Mouse (Mus musculus) midbrain, embryonic 12.5 days (tissue): ENCODE results near the gene Cdk18. TPM values are rescaled to one million over a fixed set of nuclear protein-coding genes. Genes with fewer than 3 reads are reported as not detected.

Experiments
- ATAC-seq: fragments of 200-750 bp; cut with Nextera tagmentation; 2 replicates; pipeline ENCODE4 v1.8.0; 2017; ENCODE audit warnings: low read depth, moderate TSS enrichment, moderate library complexity; ENCODE audit not compliant: low FRiP score
- H3K27ac ChIP-seq: fragments of 300-500 bp; sonication (generic); replicated peaks from 2 replicates; pipeline ENCODE4 v1.5.1; 2016; ENCODE audit warnings: mild to moderate bottlenecking
- H3K27me3 ChIP-seq: fragments of 300-500 bp; sonication (generic); 2 replicates; pipeline ENCODE4 v1.6.1; 2016; ENCODE audit warnings: mild to moderate bottlenecking
- H3K36me3 ChIP-seq: fragments of 300-500 bp; sonication (generic); 2 replicates; pipeline ENCODE4 v1.6.1; 2016
- H3K4me1 ChIP-seq: fragments of 300-500 bp; sonication (generic); 2 replicates; pipeline ENCODE4 v1.6.1; 2016
- H3K4me2 ChIP-seq: fragments of 300-500 bp; sonication (generic); replicated peaks from 2 replicates; pipeline ENCODE4 v1.6.1; 2016; ENCODE audit warnings: mild to moderate bottlenecking, moderate library complexity
- H3K4me3 ChIP-seq: fragments of 300-500 bp; sonication (generic); 2 replicates; pipeline ENCODE4 v1.5.1; 2016; ENCODE audit warnings: mild to moderate bottlenecking
- H3K9ac ChIP-seq: fragments of 300-500 bp; sonication (generic); replicated peaks from 2 replicates; pipeline ENCODE4 v1.6.1; 2016; ENCODE audit warnings: mild to moderate bottlenecking, moderate library complexity
- H3K9me3 ChIP-seq: fragments of 300-500 bp; sonication (generic); 2 replicates; pipeline ENCODE4 v1.6.1; 2016; ENCODE audit warnings: mild to moderate bottlenecking
- WGBS: fragments of 180-500 bp; shearing (Covaris S2); methylation state at CpG from one replicate; pipeline ENCODE4 v1.1.7; 2016; 5-methylcytosine and 5-hydroxymethylcytosine counted together
- polyA plus RNA-seq: library from polyadenylated mRNA; unstranded; fragments of >200 nt; fragmentation: Nextera tagmentation; extraction: Ambion mirVana; gene quantifications from 2 replicates; pipeline ENCODE4 v1.2.1, GENCODE M21; 2016

Cdk18 gene
- polyA plus RNA-seq, 1 experiment from 2014 or later: 1.6 TPM

DNA sequence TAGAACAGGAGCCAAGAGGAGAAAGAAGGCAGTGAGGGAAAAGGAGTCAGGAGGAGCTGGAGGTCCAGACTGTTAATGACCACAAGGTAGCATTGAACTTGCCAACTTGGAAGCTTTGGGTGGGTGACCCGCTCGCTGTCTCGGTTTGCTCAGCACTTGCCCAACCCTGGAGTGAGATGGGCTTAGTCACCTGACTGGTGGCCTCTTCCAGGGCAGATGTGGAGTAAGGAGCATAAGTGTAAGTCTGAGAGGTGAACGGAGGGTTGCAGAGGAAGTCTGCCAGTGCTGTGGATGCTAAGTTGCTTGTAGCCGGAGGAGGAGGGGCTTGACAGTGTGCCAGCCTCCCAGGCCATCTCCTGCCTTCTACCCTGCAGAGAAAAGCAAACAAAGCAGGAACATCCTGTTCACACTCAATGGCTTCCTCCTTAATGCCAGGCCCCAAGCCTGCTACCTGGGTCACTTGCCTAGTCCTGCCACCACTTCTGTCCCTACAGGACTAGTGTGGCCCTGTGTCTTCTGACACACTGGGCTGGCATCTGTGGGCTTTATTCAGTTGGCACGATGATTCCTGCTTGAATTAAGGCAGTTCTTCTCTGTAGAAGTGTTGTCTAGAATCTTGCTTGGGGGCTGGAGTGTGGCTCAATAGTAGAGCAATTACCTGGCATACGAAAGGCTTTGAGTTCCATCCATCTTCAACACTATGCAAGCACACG is 6.6 kb upstream of the Cdk18 start:
- no peak for ATAC-seq
- H3K9ac ChIP-seq: no peak overlapping the region
- no peaks in the 10 kb centered on the region for H3K36me3 ChIP-seq
- H3K27ac ChIP-seq: no peak overlapping the region
- H3K9me3 ChIP-seq: no peaks in the 10 kb centered on the region
- H3K4me2 ChIP-seq: no peak overlapping the region
- H3K4me1 ChIP-seq: peaks cover 14% of the 10 kb centered on the region
- peaks cover 23% of the 10 kb centered on the region for H3K27me3 ChIP-seq
- H3K4me3 ChIP-seq: no peak overlapping the region
- WGBS: 93% methylated on average over 8 of the region's 8 CpGs

DNA sequence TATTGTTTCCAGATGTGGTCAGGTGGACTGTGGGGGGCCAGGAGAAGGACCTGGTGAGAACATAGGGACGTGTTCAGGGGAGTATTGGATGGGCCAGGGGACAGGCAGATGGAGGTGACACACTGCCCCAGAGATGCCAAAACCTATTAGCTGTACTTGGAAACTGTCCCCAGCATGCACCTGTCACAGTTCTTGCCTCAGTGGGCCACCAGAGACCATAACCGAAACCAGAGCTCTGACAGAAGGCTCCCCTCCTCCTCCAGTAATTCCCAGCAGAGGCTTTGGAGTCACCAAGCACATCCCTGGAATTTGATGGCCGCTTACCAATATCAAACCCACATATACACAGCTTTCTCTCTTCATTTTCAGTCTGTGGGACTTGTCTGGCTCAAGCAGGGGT is 5.4 kb upstream of the Cdk18 start:
- Histone ChIP-seq H3K36me3 (no peaks in the 10 kb centered on the region), H3K27me3 (peaks cover 31% of the 10 kb centered on the region), H3K4me2 (no peak overlapping the region), H3K4me3 (no peak overlapping the region), H3K9me3 (no peaks in the 10 kb centered on the region), H3K27ac (0 out of 2 replicates have a peak overlapping the region, but pooled peaks have one; percentile 2), H3K4me1 (peaks cover 14% of the 10 kb centered on the region), H3K9ac (no peak overlapping the region)
- WGBS: 74% methylated on average over 3 of the region's 3 CpGs
- peak; percentile 19; the same call in 1 of the 2 replicates for ATAC-seq

DNA sequence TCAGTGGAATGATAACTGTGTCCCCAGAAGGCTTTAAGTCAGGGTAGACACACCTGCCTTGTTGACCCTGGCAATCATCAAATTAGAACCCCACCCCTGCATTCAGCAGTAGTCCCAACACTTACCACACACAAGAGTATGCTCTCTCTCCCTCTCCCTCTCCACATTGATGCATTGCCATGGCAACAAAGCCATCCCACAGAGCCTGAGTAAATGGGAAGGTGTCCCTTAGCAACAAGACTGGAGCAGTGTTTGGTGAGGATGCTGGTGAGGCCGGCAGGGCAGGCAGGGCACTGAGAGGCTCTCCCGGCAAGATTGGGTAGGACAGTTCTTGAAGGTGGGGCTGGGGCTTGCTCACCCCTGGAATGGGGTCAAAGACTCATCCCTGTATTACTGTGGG is 4.7 kb upstream of the Cdk18 start:
- Histone ChIP-seq H3K9ac (no peak overlapping the region), H3K27ac (0 out of 2 replicates have a peak overlapping the region, but pooled peaks have one; percentile 3), H3K27me3 (peaks cover 37% of the 10 kb centered on the region), H3K4me1 (peaks cover 19% of the 10 kb centered on the region), H3K4me3 (no peak overlapping the region), H3K36me3 (no peaks in the 10 kb centered on the region), H3K4me2 (no peak overlapping the region), H3K9me3 (no peaks in the 10 kb centered on the region)
- peak; percentile 75 for ATAC-seq
- 15% methylated on average over 2 of the region's 2 CpGs for WGBS

DNA sequence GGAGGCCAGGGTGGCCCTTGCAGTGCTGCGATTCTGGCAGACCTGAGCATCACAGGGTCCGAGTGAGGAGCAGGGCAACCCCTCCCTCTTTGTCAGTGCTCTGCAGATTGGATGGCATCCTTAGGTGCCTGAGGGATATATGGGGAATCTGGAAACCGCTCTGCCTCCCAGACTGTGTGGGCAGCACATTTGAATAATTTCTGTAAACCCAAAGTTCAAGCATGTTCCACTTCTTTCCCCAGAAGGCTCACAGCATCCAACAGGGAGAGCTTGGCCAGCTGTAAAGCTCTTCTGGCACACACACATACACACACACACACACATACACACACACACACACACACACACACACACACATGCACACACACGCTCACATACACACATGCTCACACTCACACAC is 4.2 kb upstream of the Cdk18 start:
- no peaks in the 10 kb centered on the region for H3K36me3 ChIP-seq
- H3K4me3 ChIP-seq: no peak overlapping the region
- H3K9me3 ChIP-seq: no peaks in the 10 kb centered on the region
- H3K4me2 ChIP-seq: no peak overlapping the region
- no peak overlapping the region for H3K9ac ChIP-seq
- WGBS: 62% methylated on average over 4 of the region's 4 CpGs
- peaks cover 42% of the 10 kb centered on the region for H3K27me3 ChIP-seq
- peaks cover 24% of the 10 kb centered on the region for H3K4me1 ChIP-seq
- no peak for ATAC-seq
- H3K27ac ChIP-seq: peak overlapping the region; percentile 3; the same call in 1 of the 2 replicates

DNA sequence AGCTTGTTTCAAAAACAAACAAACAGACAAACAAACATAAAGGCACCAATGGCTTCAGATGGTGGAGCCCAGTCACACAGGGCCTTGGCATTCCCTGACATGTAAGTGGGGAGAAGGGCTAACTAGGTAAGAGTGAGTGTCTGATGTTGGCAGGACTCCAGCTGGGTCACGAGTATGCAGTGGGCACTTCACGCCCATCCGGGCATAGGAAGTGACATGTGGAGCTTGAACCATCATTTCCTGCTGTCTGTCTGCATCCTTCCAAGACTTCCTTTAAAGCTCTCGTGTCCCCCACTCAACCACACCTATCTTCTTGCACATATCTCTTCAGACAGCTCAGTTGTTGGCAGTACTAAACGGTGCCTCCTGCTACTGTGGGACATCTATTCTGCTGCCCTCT is 3.6 kb upstream of the Cdk18 start:
- peaks cover 24% of the 10 kb centered on the region for H3K4me1 ChIP-seq
- H3K36me3 ChIP-seq: no peaks in the 10 kb centered on the region
- no peak overlapping the region for H3K9ac ChIP-seq
- H3K27me3 ChIP-seq: peaks cover 49% of the 10 kb centered on the region
- H3K9me3 ChIP-seq: no peaks in the 10 kb centered on the region
- WGBS: 90% methylated on average over 5 of the region's 5 CpGs
- H3K4me2 ChIP-seq: no peak overlapping the region
- ATAC-seq: no peak
- no peak overlapping the region for H3K27ac ChIP-seq
- H3K4me3 ChIP-seq: no peak overlapping the region

DNA sequence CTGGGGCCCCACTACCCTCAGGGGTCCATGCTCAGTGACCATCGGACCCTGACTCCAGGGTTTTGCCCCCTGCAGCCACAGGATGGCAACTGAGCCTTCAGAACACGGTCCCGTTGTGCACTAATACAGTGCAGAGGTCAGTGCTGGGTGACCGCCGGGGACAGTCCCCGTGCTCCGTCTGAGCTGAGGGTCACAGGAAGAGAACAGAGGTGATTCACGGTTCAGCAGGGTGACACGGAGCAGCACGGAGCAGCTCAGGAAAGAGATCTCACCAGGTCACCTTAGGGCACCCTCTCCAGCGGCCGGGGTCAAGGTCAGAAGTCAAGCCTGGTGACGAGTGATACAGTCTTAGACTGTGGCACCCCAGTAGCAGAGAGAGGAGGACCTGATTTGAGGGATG is 2.3 kb upstream of the Cdk18 start:
- H3K9ac ChIP-seq: no peak overlapping the region
- peaks cover 62% of the 10 kb centered on the region for H3K27me3 ChIP-seq
- H3K4me3 ChIP-seq: no peak overlapping the region
- no peak overlapping the region for H3K27ac ChIP-seq
- H3K36me3 ChIP-seq: no peaks in the 10 kb centered on the region
- 61% methylated on average over 13 of the region's 13 CpGs for WGBS
- no peak for ATAC-seq
- H3K9me3 ChIP-seq: no peaks in the 10 kb centered on the region
- H3K4me1 ChIP-seq: peaks cover 24% of the 10 kb centered on the region
- H3K4me2 ChIP-seq: no peak overlapping the region

DNA sequence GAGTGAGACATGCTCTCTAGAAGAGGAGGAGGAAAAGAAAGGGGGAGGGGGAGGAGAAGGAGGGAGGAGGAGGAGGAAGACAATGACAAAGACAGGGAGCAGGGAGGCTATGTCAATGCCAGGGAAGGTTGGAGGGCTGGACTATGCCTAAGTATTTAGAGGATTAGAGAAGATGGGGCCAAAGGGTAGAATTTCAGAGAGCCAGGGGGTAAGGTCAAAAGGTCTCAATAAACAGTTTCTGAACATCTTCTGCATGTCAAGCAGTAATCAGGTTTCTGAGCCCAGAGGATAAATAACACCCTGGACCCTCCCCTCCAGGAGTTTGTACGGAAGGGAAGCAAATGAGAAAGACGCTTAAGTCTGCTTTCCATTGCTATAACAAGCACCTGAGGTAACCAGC is 1.7 kb upstream of the Cdk18 start:
- Histone ChIP-seq H3K4me1 (peaks cover 24% of the 10 kb centered on the region), H3K4me2 (no peak overlapping the region), H3K9ac (no peak overlapping the region), H3K4me3 (no peak overlapping the region), H3K36me3 (no peaks in the 10 kb centered on the region), H3K9me3 (no peaks in the 10 kb centered on the region), H3K27me3 (peaks cover 62% of the 10 kb centered on the region), H3K27ac (no peak overlapping the region)
- WGBS: 44% methylated on average over 2 of the region's 2 CpGs
- no peak for ATAC-seq

DNA sequence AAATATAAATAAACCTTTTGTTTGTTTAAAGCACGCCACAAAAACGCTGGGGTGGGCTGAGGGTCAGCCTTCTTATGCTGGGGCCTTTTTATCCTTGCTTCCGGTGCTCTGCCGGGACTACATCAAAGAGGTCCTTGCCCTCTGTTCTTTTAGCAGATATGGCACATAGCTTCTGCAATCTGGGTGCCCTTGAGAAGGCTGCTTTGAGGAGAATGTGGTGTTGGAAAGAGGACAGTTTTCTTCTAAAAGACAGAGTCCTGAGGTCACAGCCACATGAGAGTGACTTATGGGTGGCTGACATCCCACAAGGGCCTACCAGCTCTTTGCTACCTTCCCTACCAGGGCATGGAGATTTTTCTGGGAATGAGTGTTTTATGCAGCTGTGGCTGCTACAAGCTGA is 1.1 kb upstream of the Cdk18 start:
- H3K4me3 ChIP-seq: no peak overlapping the region
- no peak overlapping the region for H3K9ac ChIP-seq
- H3K27ac ChIP-seq: no peak overlapping the region
- WGBS: 67% methylated on average over 4 of the region's 4 CpGs
- H3K9me3 ChIP-seq: no peaks in the 10 kb centered on the region
- H3K27me3 ChIP-seq: peaks cover 62% of the 10 kb centered on the region
- no peaks in the 10 kb centered on the region for H3K36me3 ChIP-seq
- H3K4me2 ChIP-seq: no peak overlapping the region
- peaks cover 24% of the 10 kb centered on the region for H3K4me1 ChIP-seq
- ATAC-seq: no peak

DNA sequence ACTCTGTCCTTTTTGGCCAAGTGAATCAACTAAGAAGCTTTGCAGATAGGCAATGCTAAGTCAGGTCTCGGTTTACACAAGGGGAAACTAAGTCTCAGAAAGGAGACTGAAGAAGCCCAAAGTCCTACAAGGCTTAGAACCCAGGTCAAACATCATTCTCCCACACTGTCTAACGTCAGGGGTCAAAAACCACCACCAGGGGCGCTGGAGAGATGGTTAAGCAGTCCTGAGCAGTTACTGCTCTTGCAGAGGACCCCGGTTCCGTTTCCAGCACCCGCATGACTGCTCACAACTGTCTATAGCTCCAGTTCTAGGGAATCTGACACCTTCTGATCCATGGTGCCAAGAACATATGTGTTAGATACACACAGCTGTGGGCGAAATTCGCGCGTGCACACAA is 687 bp upstream of the Cdk18 start:
- no peak overlapping the region for H3K4me2 ChIP-seq
- H3K36me3 ChIP-seq: no peaks in the 10 kb centered on the region
- peaks cover 62% of the 10 kb centered on the region for H3K27me3 ChIP-seq
- H3K27ac ChIP-seq: no peak overlapping the region
- 60% methylated on average over 10 of the region's 10 CpGs for WGBS
- H3K4me3 ChIP-seq: no peak overlapping the region
- peaks cover 24% of the 10 kb centered on the region for H3K4me1 ChIP-seq
- no peaks in the 10 kb centered on the region for H3K9me3 ChIP-seq
- ATAC-seq: no peak
- H3K9ac ChIP-seq: no peak overlapping the region

DNA sequence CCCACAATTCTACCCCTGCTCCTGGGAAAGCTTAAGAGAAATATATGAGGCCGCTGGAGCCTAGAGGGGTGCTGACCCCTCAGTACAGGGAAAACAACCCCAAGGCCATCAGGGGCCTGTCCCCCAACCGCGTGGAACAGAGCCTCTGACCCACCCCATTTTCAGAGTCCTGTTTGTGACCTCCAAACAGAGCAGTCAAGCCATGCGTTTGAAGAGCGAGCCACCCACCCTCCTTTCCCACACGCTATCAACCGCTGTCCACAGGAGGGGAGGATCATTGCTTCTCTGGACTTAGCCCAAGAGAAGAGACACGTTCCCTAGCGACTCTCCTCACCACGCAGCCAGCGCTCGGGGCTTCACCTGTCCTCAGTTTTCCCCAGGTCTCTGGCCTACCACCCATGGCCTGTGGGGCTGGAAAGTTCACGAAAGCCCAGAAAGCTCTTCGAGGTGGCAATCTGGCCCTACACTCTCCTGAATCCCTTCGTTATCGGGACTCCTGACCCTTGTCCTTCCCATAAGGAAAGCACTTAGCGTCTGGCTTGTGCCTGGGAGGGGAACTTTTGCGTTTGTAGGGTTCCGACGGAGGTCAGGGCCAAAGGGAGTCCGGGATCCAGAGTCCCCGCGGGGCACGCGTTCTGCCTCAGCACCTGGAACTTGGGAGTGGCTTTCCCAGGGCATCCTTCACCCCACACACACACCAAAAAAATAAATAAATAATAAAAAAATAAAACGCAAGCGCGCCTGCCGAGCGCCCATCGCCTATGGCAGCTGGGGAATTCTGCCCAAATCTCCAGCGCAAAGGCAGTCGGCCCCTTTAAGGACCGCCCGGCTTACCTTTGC is 688 bp downstream of the Cdk18 start:
- Histone ChIP-seq H3K4me1 (peaks cover 13% of the 10 kb centered on the region), H3K4me2 (peak overlapping the region; percentile 89), H3K36me3 (no peaks in the 10 kb centered on the region), H3K4me3 (peak overlapping the region; percentile 51), H3K9me3 (no peaks in the 10 kb centered on the region), H3K27me3 (peaks cover 62% of the 10 kb centered on the region), H3K9ac (peak overlapping the region; percentile 54; the same call in 1 of the 2 replicates), H3K27ac (no peak overlapping the region)
- peak; percentile 36; the same call in 1 of the 2 replicates for ATAC-seq
- WGBS: 6% methylated on average over 35 of the region's 35 CpGs

DNA sequence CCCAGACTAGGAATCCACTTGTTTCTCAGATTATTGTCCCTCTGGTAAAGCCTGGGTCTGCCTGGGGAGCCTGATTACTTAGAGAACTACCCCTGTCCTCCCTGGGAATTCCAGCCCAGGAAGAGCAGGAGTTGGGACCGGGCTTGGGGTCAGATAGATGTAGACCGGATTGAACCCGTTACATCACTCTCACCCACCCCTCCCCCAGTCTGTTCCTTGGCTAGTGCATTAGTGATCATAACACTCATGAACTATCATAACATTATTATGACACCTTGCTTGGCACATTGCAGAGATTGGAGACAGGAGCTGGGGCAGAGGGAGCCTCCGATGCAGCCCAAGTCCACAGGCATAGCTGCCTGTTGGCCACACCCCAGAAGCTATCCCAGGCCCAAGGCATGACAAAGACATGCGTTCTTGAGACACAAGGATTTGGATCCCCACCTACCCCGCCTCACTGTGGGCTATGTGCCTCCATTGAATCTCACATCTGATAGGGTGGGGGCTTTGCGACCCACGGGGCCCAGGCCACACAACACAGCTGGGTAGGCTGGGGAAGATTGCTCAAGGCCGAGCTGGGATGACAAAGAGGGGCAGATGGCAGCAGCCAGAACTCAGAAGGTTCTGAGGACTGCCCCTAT is 1.4 kb downstream of the Cdk18 start:
- peaks cover 62% of the 10 kb centered on the region for H3K27me3 ChIP-seq
- no peak overlapping the region for H3K4me3 ChIP-seq
- no peak overlapping the region for H3K9ac ChIP-seq
- no peaks in the 10 kb centered on the region for H3K9me3 ChIP-seq
- no peak overlapping the region for H3K27ac ChIP-seq
- no peak overlapping the region for H3K4me2 ChIP-seq
- ATAC-seq: no peak
- H3K36me3 ChIP-seq: no peaks in the 10 kb centered on the region
- peaks cover 12% of the 10 kb centered on the region for H3K4me1 ChIP-seq
- 60% methylated on average over 9 of the region's 9 CpGs for WGBS

DNA sequence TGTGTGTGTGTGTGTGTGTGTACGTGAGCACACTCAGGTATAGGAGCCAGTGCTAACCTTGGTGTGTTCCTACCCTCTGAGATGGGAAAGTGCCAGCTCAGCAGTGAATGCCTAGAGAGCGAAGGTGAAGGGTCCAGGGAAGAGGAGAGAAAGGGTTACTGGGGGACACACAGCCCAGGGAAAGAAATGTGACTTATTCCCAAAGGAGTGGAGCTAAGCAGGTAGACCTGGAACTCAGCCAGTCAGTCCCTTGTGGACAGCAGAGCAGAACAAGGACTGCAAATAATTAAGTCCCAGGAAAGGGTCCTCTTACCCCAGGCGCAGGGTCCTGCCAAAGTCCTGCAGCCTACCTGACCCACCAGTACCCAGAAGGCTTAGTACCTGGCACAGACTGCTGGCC is 2.6 kb downstream of the Cdk18 start:
- Histone ChIP-seq H3K27ac (no peak overlapping the region), H3K4me1 (peaks cover 14% of the 10 kb centered on the region), H3K4me3 (no peak overlapping the region), H3K9me3 (no peaks in the 10 kb centered on the region), H3K27me3 (peaks cover 54% of the 10 kb centered on the region), H3K9ac (no peak overlapping the region), H3K4me2 (no peak overlapping the region), H3K36me3 (no peaks in the 10 kb centered on the region)
- WGBS: 90% methylated on average over 3 of the region's 3 CpGs
- no peak for ATAC-seq
